Mouse (Mus musculus) splenic B cell, adult 2 months (primary cell): ENCODE results near the gene Mllt10.

Experiments used
- DNase-seq: peaks from one replicate; pipeline ENCODE4 v3.0.0-alpha.2; 2011; ENCODE audit warnings: low read depth, low spot score
- H3K27me3 ChIP-seq: 2 replicates; pipeline ENCODE4 v1.6.1; 2012; ENCODE audit warnings: mild to moderate bottlenecking, low read length, moderate library complexity, mixed read lengths; ENCODE audit not compliant: control insufficient read depth, poor library complexity, insufficient read depth, severe bottlenecking
- H3K36me3 ChIP-seq: 2 replicates; pipeline ENCODE4 v1.6.1; 2012; ENCODE audit warnings: mild to moderate bottlenecking, low read length, moderate library complexity, mixed read lengths; ENCODE audit not compliant: control insufficient read depth, poor library complexity, insufficient read depth, severe bottlenecking

The Mllt10 gene

GRCm38 (mm10) chr2:18053951-18054530 is 996 bp upstream of the Mllt10 start:
- DNase-seq = no peak
- Histone ChIP-seq H3K27me3 (no peaks in the 10 kb centered on the region), H3K36me3 (no peaks in the 10 kb centered on the region)

- Histone ChIP-seq H3K27me3 (no peaks in the 10 kb centered on the region), H3K36me3 (no peaks in the 10 kb centered on the region)
- DNase-seq = peak; percentile 90
These were observed 1.1 kb downstream of the Mllt10 start for GRCm38 (mm10) chr2:18055929-18056785.

GRCm38 (mm10) chr2:18056786-18057255 is 1.8 kb downstream of the Mllt10 start:
- no peaks in the 10 kb centered on the region for H3K36me3 ChIP-seq
- H3K27me3 ChIP-seq = no peaks in the 10 kb centered on the region
- DNase-seq = peak; percentile 96

GRCm38 (mm10) chr2:18057336-18058145 is 2.5 kb downstream of the Mllt10 start:
- DNase-seq = peak; percentile 74
- H3K36me3 ChIP-seq = no peaks in the 10 kb centered on the region

GRCm38 (mm10) chr2:18058146-18058708 is 3.2 kb downstream of the Mllt10 start:
- DNase-seq = no peak
- H3K36me3 ChIP-seq = no peaks in the 10 kb centered on the region
- no peaks in the 10 kb centered on the region for H3K27me3 ChIP-seq

More at GRCm38 (mm10) chr2:18057336-18058145, 2.5 kb downstream of the Mllt10 start:
- no peaks in the 10 kb centered on the region for H3K27me3 ChIP-seq

- DNase-seq = no peak
- Histone ChIP-seq H3K27me3 (no peaks in the 10 kb centered on the region), H3K36me3 (no peaks in the 10 kb centered on the region)
These were observed 4.0 kb downstream of the Mllt10 start for GRCm38 (mm10) chr2:18059063-18059462.

DNA sequence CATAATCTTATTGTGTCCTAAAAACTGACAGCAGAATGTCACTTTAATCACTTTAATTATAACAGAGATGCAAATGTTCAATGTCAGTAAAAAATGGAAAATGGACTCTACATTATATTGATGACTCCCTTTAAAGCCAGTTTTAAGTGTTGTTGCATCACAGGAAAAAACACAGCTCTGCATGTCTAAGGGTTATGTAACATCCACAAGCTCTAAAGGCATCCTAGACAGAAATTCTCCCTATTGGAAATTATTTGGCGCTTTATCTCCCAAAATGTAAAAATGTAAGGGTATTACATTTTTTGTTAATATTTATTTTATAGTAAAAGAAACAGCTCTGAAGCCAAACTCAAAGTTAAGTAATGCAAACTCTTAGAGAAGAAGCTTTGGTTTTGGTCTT is 4.9 kb downstream of the Mllt10 start:
- Histone ChIP-seq H3K27me3 (no peaks in the 10 kb centered on the region), H3K36me3 (no peaks in the 10 kb centered on the region)
- no peak for DNase-seq

DNA sequence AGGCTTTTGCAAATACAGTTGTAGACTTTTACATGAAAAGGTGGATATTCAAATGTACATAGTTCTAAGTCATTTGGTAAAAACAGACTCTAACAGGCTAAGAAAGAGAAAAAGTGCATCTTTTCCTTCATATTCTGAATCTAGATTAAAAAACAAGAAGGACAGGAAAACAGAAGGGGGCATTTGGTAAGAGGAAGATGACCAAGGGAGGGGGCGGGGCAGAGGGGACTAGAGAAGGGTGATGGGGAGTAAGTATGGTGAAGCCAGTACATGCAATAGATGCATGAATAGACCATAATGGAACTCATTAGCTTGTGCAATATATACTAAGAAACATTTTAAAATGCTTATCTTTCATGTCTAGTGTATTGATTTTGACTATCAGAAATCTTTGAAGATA is 5.4 kb downstream of the Mllt10 start:
- no peak for DNase-seq
- no peaks in the 10 kb centered on the region for H3K36me3 ChIP-seq
- no peaks in the 10 kb centered on the region for H3K27me3 ChIP-seq

DNA sequence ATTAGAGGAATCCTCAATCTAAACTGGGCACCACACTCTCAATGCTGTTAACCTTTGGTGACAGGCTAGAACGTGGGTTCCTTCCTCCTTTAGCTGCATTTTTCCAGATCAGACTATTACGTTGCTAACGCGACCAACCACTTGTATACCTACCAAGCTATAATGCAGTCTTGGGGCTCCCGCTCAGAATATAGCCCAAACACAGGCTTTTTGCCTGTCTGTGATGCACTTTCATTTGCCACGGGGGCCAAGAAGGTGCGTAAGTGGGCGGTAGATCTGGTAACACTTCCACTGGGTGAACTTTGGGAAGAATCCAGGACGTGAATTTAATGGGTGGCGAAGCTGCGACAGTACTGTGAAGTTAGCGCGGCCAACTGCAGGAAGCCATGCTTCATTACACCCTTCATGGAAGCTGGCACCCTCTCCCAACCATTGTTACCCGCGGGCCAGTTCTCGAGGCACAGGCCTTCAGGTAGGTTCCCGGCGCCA is 8.8 kb downstream of the Mllt10 start:
- DNase-seq = peak; percentile 67
- no peaks in the 10 kb centered on the region for H3K27me3 ChIP-seq
- no peaks in the 10 kb centered on the region; the same call in 1 of the 2 replicates for H3K36me3 ChIP-seq

DNA sequence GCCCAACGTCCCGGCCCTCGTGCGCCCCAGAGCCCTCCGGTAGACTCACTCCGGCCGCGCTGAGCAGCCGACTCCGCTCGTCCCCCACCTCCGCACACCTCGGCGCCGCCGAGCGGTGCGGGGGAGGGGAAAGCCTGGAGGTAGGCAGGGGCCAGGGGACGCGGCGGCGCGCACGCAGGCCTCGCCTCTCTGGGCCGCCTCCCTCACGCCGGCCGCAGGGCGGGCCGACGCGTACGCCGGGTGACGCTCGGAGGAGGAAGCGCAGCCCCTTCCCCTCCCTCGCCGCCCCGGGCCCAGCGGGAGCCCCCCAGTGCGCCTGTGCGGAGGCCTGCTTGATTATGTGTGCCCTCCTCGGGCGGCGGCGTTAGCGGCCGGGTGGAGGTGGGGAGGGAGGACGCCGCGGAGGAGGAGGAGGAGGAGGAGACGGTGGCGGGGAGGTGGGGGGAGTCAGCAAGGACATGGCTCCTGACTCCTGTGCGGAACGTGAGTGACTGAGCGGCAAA is 9.4 kb downstream of the Mllt10 start:
- H3K36me3 ChIP-seq = no peaks in the 10 kb centered on the region; the same call in 1 of the 2 replicates
- no peaks in the 10 kb centered on the region for H3K27me3 ChIP-seq
- DNase-seq = peak; percentile 92

- DNase-seq = peak; percentile 80
- Histone ChIP-seq H3K27me3 (no peaks in the 10 kb centered on the region), H3K36me3 (no peaks in the 10 kb centered on the region; the same call in 1 of the 2 replicates)
These were observed 10.1 kb downstream of the Mllt10 start for GRCm38 (mm10) chr2:18064941-18065707.

- H3K36me3 ChIP-seq = no peaks in the 10 kb centered on the region; the same call in 1 of the 2 replicates
- no peak for DNase-seq
- no peaks in the 10 kb centered on the region for H3K27me3 ChIP-seq
These were observed 10.6 kb downstream of the Mllt10 start for GRCm38 (mm10) chr2:18065708-18066030.

GRCm38 (mm10) chr2:18066436-18066835 is 11.4 kb downstream of the Mllt10 start:
- no peak for DNase-seq
- no peaks in the 10 kb centered on the region for H3K27me3 ChIP-seq
- H3K36me3 ChIP-seq = no peaks in the 10 kb centered on the region; the same call in 1 of the 2 replicates
